Mouse (Mus musculus) neutrophil, adult 65 days (primary cell): ENCODE measurements around the gene Zfp692. TPM values are rescaled to one million over a fixed set of nuclear protein-coding genes. Genes with fewer than 3 reads are reported as not detected.

ENCODE experiments used
- total RNA-seq: library from RNA; stranded (reverse); gene quantifications from 2 replicates; pipeline ENCODE4 v1.2.4, GENCODE M21; 2023

Gene Zfp692
- 9.9 and 13.5 TPM in 2 replicates for total RNA-seq

GRCm38 (mm10) chr11:58306860-58307308, at the start of gene Zfp692:
Gene Zfp692, plus strand, starts transcription at chr11:58307069.

GRCm38 (mm10) chr11:58274572-58274971, 32.3 kb upstream of the Zfp692 start, which contains the start of gene 4930438A08Rik:
Gene 4930438A08Rik, plus strand, starts transcription at chr11:58274799.

DNA sequence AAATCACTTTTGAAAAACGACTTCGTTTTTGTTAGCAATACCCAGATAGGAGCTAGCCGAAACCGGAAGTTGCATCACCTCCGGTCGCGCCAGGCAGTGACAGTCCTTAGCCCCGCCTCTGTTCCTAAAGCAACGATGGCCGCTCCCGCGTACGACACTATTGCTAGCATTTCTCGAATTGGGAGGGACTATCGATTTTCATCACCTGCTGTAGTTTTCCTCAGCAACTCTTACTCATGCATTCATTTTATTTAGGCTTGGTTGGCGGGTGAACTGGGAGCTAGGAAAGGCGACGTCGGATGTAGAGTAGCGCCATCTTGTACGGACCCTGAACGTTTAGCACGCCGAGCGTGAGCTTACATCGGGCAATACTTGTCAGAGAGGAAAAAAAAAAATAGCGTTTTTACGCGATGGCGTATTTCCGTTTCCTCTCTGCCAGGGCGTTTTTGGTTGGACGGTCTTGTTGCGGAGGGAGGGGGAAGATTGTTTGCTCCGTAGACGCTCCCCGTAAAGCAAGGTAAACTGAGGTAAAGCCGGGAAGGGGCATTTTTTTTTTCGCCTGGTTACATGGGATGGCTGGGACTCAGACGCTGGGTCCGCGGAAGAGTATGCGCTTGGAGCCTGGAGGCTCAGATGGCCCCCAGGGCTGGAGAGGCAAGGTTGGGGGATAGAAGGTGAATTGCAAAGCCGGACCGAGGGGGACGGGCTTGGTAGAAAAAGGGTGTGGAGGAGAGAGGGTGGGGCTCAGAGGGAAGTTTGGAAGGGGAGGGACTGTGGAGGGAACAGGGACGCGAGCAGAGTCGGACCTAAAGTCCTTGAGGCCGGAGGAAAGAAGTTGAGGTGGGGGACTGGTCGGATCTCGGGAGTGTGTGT, 23.6 kb downstream of the Zfp692 start, which contains the start of the genes Zfp672 and Sh3bp5l:
Gene Zfp672 (minus strand): TSS at position 64 of the 873 bp plus-strand sequence.
Gene Sh3bp5l (plus strand): TSS at position 449 of the 873 bp plus-strand sequence.

Other genes with a start within 250 kb of the Zfp692 start
- gene Gm12248, start 213.9 kb upstream of the Zfp692 start, total RNA-seq = not detected in 2 replicates
- 31.0 and 33.4 TPM in 2 replicates for gene Cnot8, start 202.9 kb upstream of the Zfp692 start, total RNA-seq
- 4.5 and 5.0 TPM in 2 replicates for gene Gemin5, start 138.5 kb upstream of the Zfp692 start, total RNA-seq
- 7.8 and 11.0 TPM in 2 replicates for gene Mrpl22, start 135.4 kb upstream of the Zfp692 start, total RNA-seq
- gene Igtp, start 107.5 kb upstream of the Zfp692 start, total RNA-seq = 5.3 and 10.0 TPM in 2 replicates
- gene Irgm2, start 107.5 kb upstream of the Zfp692 start, total RNA-seq = 3.3 and 4.9 TPM in 2 replicates
- gene 4930438A08Rik, start 32.3 kb upstream of the Zfp692 start, total RNA-seq = 84.1 and 93.8 TPM in 2 replicates
- gene Zfp672, start 23.3 kb downstream of the Zfp692 start, total RNA-seq = 13.5 and 20.9 TPM in 2 replicates
- 26.4 and 32.8 TPM in 2 replicates for gene Sh3bp5l, start 23.7 kb downstream of the Zfp692 start, total RNA-seq
- gene Lypd8, start 72.0 kb downstream of the Zfp692 start, total RNA-seq = not detected in 2 replicates
- gene 1810065E05Rik, start 114.0 kb downstream of the Zfp692 start, total RNA-seq = not detected in 2 replicates
- not detected in 2 replicates for gene Gm12253, start 125.5 kb downstream of the Zfp692 start, total RNA-seq
- gene Lypd9, start 145.9 kb downstream of the Zfp692 start, total RNA-seq = not detected in 2 replicates
- not detected in 2 replicates for gene Olfr30, start 155.2 kb downstream of the Zfp692 start, total RNA-seq
- not detected in 2 replicates for gene Olfr332, start 185.5 kb downstream of the Zfp692 start, total RNA-seq
- not detected in 2 replicates for gene Olfr331, start 195.5 kb downstream of the Zfp692 start, total RNA-seq
- not detected in 2 replicates for gene Olfr330, start 227.8 kb downstream of the Zfp692 start, total RNA-seq
- gene Olfr329-ps, start 239.4 kb downstream of the Zfp692 start, total RNA-seq = not detected in 2 replicates
- 0.18 and 0.32 TPM in 2 replicates for gene Olfr328, start 248.6 kb downstream of the Zfp692 start, total RNA-seq